Mouse (Mus musculus): ENCODE data around the gene Olfr315. TPM values are rescaled to one million over a fixed set of nuclear protein-coding genes. Genes with fewer than 3 reads are reported as not detected.
"Not testable (repeated sequence)": the region's sequence is repeated elsewhere in the genome, so short reads cannot be mapped to it uniquely, and the experiment has no call there.

The Olfr315 gene
- polyA plus RNA-seq, 1 experiment from 2014 or later, result not detected

DNA sequence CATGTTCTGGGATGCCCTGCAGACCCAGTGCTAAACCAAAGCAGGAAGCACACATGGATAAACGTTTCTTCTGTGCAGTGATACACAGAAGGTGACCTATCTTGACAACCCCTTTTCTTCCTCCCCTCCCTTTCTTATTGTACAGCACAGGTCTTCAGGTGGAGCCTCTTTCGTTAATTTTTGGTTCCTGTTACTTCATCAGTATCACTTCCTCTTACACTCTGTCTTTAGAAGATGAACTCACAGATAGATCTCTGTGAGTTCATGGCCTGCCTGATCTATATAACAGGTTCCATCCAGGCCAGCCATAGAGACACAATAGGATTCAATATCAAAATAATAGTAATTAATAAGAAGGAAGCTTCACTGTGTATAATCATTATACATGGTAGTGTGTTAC is 17.1 kb downstream of the Olfr315 start:
- no peak overlapping the region for H3K4me2 ChIP-seq
- H3K4me3 ChIP-seq, result no peak overlapping the region
- no peaks in the 10 kb centered on the region for H3K36me3 ChIP-seq
- H3K9ac ChIP-seq, result no peak overlapping the region
- no peaks in the 10 kb centered on the region for H3K9me3 ChIP-seq
- no peak overlapping the region for H3K27ac ChIP-seq
- no peak for ATAC-seq (ENCODE audit: insufficient number of reproducible peaks, insufficient read depth, low FRiP score, low TSS enrichment, low read depth)
- no peaks in the 10 kb centered on the region for H3K27me3 ChIP-seq
- no peaks in the 10 kb centered on the region for H3K4me1 ChIP-seq
- 50% methylated on average over 2 of the region's 2 CpGs for WGBS

DNA sequence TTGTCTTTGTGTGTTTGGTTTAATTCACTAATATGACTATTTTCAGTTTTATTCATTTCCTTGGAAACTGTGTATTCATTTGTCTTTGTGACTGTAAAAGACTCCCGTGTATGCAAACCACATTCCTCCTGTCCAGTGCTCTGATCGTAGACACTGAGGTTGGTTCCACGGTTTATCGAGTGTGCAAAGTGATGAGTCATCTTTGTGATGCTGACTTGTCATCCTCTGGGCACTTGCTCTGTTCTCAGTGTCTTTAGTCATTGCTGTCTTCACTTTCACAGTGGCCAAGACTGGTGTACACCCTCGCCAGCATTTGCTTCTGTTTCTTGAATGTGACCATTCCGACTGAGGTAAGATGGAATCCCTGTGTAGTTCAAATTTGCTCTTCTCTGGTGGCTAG is 17.7 kb downstream of the Olfr315 start:
- 83% methylated on average over 6 of the region's 6 CpGs for WGBS
- H3K27ac ChIP-seq, result no peak overlapping the region
- H3K4me2 ChIP-seq, result no peak overlapping the region
- no peaks in the 10 kb centered on the region for H3K27me3 ChIP-seq
- no peak for ATAC-seq (ENCODE audit: insufficient number of reproducible peaks, insufficient read depth, low FRiP score, low TSS enrichment, low read depth)
- H3K9ac ChIP-seq, result no peak overlapping the region
- H3K36me3 ChIP-seq, result no peaks in the 10 kb centered on the region
- no peak overlapping the region for H3K4me3 ChIP-seq
- H3K4me1 ChIP-seq, result no peaks in the 10 kb centered on the region
- H3K9me3 ChIP-seq, result no peaks in the 10 kb centered on the region

DNA sequence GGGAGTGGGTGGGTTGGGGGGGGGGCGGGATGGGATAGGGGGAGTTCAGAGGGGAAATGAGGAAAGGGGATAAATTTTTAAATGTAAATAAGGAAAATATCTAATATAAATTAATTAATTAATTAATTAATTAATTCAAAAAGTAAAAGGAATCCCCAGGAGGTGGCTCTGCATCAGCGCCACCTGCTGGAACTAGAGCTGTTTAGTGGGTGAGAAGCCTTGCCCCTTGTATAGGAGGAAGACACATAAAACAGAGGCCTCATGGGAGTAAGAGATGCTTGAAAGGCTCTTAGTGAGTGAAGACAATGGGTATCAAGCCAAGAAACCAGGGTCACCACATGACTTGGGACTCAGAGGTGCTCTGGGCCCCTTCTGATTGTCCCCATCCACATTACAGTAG is 22.9 kb downstream of the Olfr315 start:
- Histone ChIP-seq H3K4me1 (no peaks in the 10 kb centered on the region), H3K4me3 (no peak overlapping the region), H3K27ac (no peak overlapping the region), H3K9me3 (no peaks in the 10 kb centered on the region), H3K4me2 (no peak overlapping the region), H3K9ac (no peak overlapping the region), H3K27me3 (no peaks in the 10 kb centered on the region), H3K36me3 (no peaks in the 10 kb centered on the region)
- WGBS, result 73% methylated on average over 2 of the region's 2 CpGs
- no peak for ATAC-seq (ENCODE audit: insufficient number of reproducible peaks, insufficient read depth, low FRiP score, low TSS enrichment, low read depth)

DNA sequence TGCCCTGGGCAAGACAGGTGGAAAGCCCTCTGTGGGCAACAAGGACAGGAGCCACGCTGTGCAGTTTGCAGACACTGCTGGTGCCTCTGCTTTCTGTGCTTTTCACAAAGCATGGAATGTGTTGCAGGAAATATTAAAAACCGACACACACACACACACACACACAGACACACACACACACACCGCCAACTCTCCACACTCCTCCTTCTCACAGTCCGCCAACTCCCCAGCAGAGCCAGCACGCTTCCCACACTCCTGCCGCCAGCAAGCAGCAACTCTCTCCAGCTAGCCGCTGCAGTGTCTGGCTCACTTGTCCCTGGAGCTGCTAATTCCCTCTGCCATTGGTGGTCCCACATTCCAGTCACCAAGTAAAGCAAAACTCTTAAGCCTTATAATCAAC is 23.9 kb downstream of the Olfr315 start:
- WGBS, result 69% methylated on average over 7 of the region's 7 CpGs
- no peak for ATAC-seq (ENCODE audit: insufficient number of reproducible peaks, insufficient read depth, low FRiP score, low TSS enrichment, low read depth)

DNA sequence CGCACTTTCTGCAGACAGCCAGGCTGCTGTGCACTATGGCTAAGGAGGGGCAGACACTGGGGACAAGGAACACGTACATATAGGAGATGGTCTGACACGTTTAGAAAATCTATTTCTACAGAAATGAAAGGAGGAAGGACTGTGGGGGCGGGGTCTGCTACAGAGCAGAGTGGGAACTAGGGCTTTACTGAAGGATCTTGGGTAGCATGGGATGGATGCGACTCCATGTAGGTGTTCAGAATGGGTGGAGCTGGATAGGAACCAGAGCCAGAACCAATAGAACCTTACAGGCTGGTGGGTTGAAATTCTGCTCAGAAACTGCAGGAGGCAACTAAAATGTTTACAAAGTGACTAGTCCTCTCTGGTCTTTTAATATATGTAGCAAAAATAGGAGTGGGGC is 26.8 kb downstream of the Olfr315 start:
- no peak overlapping the region for H3K4me3 ChIP-seq
- 75% methylated on average over 5 of the region's 5 CpGs for WGBS
- H3K36me3 ChIP-seq, result no peaks in the 10 kb centered on the region
- H3K9me3 ChIP-seq, result no peaks in the 10 kb centered on the region
- no peak for ATAC-seq (ENCODE audit: insufficient number of reproducible peaks, insufficient read depth, low FRiP score, low TSS enrichment, low read depth)
- no peak overlapping the region for H3K9ac ChIP-seq
- H3K4me2 ChIP-seq, result no peak overlapping the region
- H3K4me1 ChIP-seq, result peaks cover 4% of the 10 kb centered on the region
- no peaks in the 10 kb centered on the region for H3K27me3 ChIP-seq
- no peak overlapping the region for H3K27ac ChIP-seq

More for the DNA sequence above, 23.9 kb downstream of the Olfr315 start:
- Histone ChIP-seq H3K4me1 (peaks cover 2% of the 10 kb centered on the region), H3K36me3 (no peaks in the 10 kb centered on the region), H3K4me3 (no peak overlapping the region), H3K9me3 (no peaks in the 10 kb centered on the region), H3K27ac (no peak overlapping the region), H3K27me3 (no peaks in the 10 kb centered on the region), H3K4me2 (no peak overlapping the region), H3K9ac (no peak overlapping the region)

DNA sequence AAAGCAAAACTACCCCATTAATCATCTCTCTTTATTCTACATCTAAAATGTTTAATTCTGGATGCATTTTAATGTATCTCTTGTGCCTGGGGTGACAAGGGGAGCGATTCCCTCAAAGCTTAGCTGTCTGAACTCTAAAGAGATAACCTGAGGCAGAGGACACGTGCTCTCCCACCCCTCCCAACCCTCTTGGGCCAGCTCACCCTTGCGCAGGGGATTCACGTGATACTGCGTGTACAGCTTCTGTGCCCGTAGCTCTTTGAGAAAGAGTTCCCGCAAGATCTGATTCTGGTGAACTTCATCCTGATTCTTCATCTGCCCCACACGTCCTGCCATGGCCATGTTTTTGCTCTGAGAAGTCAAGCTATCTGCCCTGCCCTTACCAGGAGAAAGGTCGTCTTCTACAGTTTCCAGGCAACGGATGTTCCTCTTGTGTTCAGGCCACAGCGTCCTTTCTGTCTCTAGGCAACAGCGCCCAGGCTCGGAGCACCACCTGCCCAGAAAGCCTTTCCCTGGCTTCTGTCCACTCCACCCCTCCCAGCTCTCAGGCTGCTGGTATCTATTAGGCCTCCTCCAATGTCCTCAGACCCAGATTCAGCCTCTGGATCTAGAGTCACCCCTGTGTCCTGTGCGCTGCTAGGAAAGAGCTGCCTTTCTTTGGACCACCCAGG is 28.7 kb downstream of the Olfr315 start, which contains the start of gene Fam183b:
Fam183b (minus strand) TSS at position 403 of the 671 bp plus-strand sequence.
- peaks cover 4% of the 10 kb centered on the region for H3K4me1 ChIP-seq
- H3K4me2 ChIP-seq, result no peak within 1 kb of the TSS
- WGBS, result 33% methylated on average over 14 of the region's 14 CpGs
- H3K9me3 ChIP-seq, result no peaks in the 10 kb centered on the region
- no peak within 1 kb of the TSS for H3K4me3 ChIP-seq
- H3K27me3 ChIP-seq, result no peaks in the 10 kb centered on the region
- H3K36me3 ChIP-seq, result no peaks in the 10 kb centered on the region
- no peak within 1 kb of the TSS for H3K9ac ChIP-seq
- no peak for ATAC-seq (ENCODE audit: insufficient number of reproducible peaks, insufficient read depth, low FRiP score, low TSS enrichment, low read depth)
- H3K27ac ChIP-seq, result no peak within 1 kb of the TSS

DNA sequence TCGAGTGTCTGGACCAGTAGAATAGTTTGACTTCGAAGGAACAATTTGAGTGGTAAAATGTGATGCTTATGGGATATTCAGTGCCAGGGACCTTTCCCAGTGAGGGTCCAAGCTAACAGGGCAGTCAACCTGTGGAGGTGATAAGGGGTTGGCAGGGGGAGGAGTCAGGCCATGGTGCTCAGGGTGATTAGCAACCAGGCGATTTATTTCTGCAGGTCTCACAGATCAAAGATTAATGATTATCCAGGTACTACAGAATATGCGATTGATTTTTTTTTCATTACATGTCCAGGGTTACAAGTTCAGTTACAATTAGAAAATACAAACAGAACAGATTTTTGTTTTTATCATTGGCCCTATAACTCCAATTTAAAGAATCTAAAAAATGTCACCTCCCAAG is 30.9 kb downstream of the Olfr315 start:
- no peak overlapping the region for H3K4me2 ChIP-seq
- no peak overlapping the region for H3K4me3 ChIP-seq
- no peaks in the 10 kb centered on the region for H3K9me3 ChIP-seq
- no peak overlapping the region for H3K9ac ChIP-seq
- peaks cover 4% of the 10 kb centered on the region for H3K4me1 ChIP-seq
- H3K27me3 ChIP-seq, result no peaks in the 10 kb centered on the region
- H3K36me3 ChIP-seq, result no peaks in the 10 kb centered on the region
- no peak overlapping the region for H3K27ac ChIP-seq
- WGBS, result 73% methylated on average over 4 of the region's 4 CpGs
- ATAC-seq (ENCODE audit: insufficient number of reproducible peaks, insufficient read depth, low FRiP score, low TSS enrichment, low read depth), result no peak

DNA sequence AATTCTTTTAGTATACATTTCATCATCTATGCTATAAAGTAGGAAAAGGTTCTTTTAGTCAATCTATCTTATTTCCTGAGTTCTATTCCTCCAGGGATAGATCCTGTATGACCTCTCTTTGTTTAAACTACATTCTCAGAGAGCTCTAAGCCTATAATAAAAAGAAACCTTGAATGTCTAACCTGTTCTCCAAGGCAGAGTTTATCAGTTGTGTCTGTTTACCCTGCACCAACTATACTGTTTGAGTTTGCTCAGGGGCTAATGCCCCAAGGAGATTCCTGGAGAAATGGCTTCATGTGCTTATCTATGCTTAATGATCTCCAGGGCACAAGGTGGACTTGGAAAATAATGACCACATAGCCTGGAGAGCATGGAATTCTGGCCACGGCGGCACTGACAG is 31.4 kb downstream of the Olfr315 start:
- WGBS, result 83% methylated on average over 2 of the region's 2 CpGs
- no peak for ATAC-seq (ENCODE audit: insufficient number of reproducible peaks, insufficient read depth, low FRiP score, low TSS enrichment, low read depth)
- no peak overlapping the region for H3K9ac ChIP-seq
- peaks cover 4% of the 10 kb centered on the region for H3K4me1 ChIP-seq
- H3K27me3 ChIP-seq, result no peaks in the 10 kb centered on the region
- H3K4me2 ChIP-seq, result no peak overlapping the region
- no peaks in the 10 kb centered on the region for H3K9me3 ChIP-seq
- no peaks in the 10 kb centered on the region for H3K36me3 ChIP-seq
- H3K27ac ChIP-seq, result no peak overlapping the region
- no peak overlapping the region for H3K4me3 ChIP-seq

DNA sequence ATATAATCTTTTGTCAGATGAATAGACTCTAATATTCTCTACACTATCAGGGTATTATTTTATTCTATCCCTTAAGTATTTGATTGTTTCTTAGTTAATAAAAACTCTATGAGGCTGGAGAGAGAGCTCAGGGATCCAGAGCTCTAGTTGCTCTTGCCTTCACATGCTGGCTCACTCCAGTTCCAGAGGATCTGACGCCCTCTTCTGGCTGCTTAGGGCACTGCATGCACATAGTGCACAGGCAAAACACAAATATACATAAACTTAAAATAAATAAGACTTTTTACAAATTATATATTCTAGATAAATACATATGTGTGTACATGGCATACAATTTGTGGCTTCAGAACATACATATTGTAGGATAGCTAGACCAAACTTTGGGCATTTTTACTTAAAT is 39.0 kb downstream of the Olfr315 start:
- H3K9me3 ChIP-seq, result no peaks in the 10 kb centered on the region
- H3K4me3 ChIP-seq, result no peak overlapping the region
- ATAC-seq (ENCODE audit: insufficient number of reproducible peaks, insufficient read depth, low FRiP score, low TSS enrichment, low read depth), result no peak
- no peak overlapping the region for H3K9ac ChIP-seq
- no peak overlapping the region for H3K4me2 ChIP-seq
- no peaks in the 10 kb centered on the region for H3K4me1 ChIP-seq
- H3K27me3 ChIP-seq, result no peaks in the 10 kb centered on the region
- no peak overlapping the region for H3K27ac ChIP-seq
- WGBS, result 0% methylated on average over 1 of the region's 1 CpGs
- no peaks in the 10 kb centered on the region for H3K36me3 ChIP-seq

DNA sequence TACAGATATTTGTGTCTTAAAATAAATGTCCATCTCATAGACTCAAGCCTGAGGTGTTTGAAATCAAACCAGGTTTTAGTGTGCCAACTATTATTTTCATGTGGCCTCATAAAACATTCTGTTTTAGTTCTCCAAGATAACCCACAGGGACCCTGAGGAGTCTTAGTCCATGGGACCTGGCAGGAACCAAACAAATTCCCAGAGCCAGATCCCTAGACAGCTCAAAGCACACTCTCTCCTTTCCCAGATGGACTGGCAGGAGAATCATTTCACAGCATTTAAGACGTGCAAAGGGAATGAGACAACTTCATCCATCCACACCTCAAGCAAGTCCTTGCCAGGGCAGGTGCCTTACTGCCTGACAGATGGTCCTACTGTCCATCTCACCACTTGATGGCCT is 41.7 kb downstream of the Olfr315 start, which contains the start of gene Olfr313:
Olfr313 (plus strand) TSS at position 301 of the 400 bp plus-strand sequence.
- WGBS, result 56% methylated on average over 1 of the region's 1 CpGs
- not testable (repeated sequence) for H3K27ac ChIP-seq; H3K9ac ChIP-seq; H3K36me3 ChIP-seq; H3K4me3 ChIP-seq; H3K27me3 ChIP-seq; H3K4me2 ChIP-seq; ATAC-seq (ENCODE audit: insufficient number of reproducible peaks, insufficient read depth, low FRiP score, low TSS enrichment, low read depth); H3K4me1 ChIP-seq; H3K9me3 ChIP-seq

DNA sequence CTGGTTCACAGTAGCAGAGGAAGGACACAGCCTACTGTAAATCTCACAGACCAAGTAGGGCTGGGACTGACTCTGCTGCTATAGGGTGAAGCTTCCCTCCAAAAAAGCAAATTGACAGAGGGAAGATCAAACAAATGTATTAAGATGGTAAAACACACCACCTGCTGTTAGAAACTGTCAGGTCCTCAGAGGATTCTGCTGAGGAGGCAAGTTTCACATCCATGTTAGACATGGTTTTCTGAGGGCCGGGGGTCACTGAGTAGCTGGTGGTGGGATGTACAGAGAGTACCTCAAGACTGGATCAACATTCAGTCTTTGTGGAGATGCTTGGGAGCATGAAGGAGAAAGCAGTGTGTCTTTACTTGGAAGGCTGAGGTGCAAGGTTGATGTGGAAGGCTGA is 42.7 kb downstream of the Olfr315 start:
- Histone ChIP-seq H3K9me3 (no peaks in the 10 kb centered on the region), H3K9ac (no peak overlapping the region), H3K4me1 (no peaks in the 10 kb centered on the region), H3K27me3 (no peaks in the 10 kb centered on the region), H3K36me3 (no peaks in the 10 kb centered on the region), H3K27ac (no peak overlapping the region), H3K4me3 (no peak overlapping the region), H3K4me2 (no peak overlapping the region)
- ATAC-seq (ENCODE audit: insufficient number of reproducible peaks, insufficient read depth, low FRiP score, low TSS enrichment, low read depth), result no peak
- WGBS, result 79% methylated on average over 1 of the region's 1 CpGs

DNA sequence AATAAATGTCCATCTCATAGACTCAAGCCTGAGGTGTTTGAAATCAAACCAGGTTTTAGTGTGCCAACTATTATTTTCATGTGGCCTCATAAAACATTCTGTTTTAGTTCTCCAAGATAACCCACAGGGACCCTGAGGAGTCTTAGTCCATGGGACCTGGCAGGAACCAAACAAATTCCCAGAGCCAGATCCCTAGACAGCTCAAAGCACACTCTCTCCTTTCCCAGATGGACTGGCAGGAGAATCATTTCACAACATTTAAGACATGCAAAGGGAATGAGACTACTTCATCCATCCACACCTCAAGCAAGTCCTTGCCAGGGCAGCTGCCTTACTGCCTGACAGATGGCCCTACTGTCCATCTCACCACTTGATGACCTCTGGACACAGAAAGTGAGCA is 55.9 kb downstream of the Olfr315 start, which contains the start of gene Olfr312:
Olfr312 (plus strand) TSS at position 301 of the 400 bp plus-strand sequence.
- H3K9ac ChIP-seq; H3K4me1 ChIP-seq; H3K9me3 ChIP-seq; H3K36me3 ChIP-seq; H3K4me2 ChIP-seq; H3K27me3 ChIP-seq; H3K4me3 ChIP-seq; ATAC-seq (ENCODE audit: insufficient number of reproducible peaks, insufficient read depth, low FRiP score, low TSS enrichment, low read depth); H3K27ac ChIP-seq: not testable (repeated sequence)

All from embryonic facial prominence, embryonic 13.5 days (tissue).